Mouse (Mus musculus) MEL (cell line): Measurements from ENCODE around the gene Lrrc61. TPM values are rescaled to one million over a fixed set of nuclear protein-coding genes. Genes with fewer than 3 reads are reported as not detected.

Source experiments
- DNase-seq: peaks from one replicate; pipeline ENCODE4 v3.0.0; 2011; ENCODE audit warnings: low read depth, low spot score
- H3K27ac ChIP-seq: 2 replicates; pipeline ENCODE4 v1.5.1; 2012; ENCODE audit warnings: low read depth, mild to moderate bottlenecking, control low read depth, low read length, moderate library complexity; ENCODE audit not compliant: control insufficient read depth
- H3K27me3 ChIP-seq, 2 experiments: fragments of 150-350 bp in 1 of 2; sonication (generic) in 1 of 2; 2 replicates each; pipeline ENCODE4 v1.6.1; 2012; ENCODE audit warnings: low read length in 2 of 2, mild to moderate bottlenecking in 2 of 2, improper control_type of control experiment in 1 of 2, moderate library complexity in 1 of 2; ENCODE audit not compliant: insufficient read depth in 2 of 2, control insufficient read depth in 1 of 2
- H3K36me3 ChIP-seq, 2 experiments: 2 replicates each; pipeline ENCODE4 v1.6.1; 2012 to 2014; ENCODE audit warnings: low read length in 2 of 2, improper control_type of control experiment in 1 of 2, inconsistent platforms in 1 of 2, mild to moderate bottlenecking in 1 of 2; ENCODE audit not compliant: insufficient read depth in 2 of 2, control insufficient read depth in 1 of 2
- H3K4me1 ChIP-seq, 2 experiments: fragments of 150-350 bp in 1 of 2; sonication (generic) in 1 of 2; 2 replicates each; pipeline ENCODE4 v1.6.1; 2012; ENCODE audit warnings: low read length in 2 of 2, improper control_type of control experiment in 1 of 2, mild to moderate bottlenecking in 1 of 2; ENCODE audit not compliant: insufficient read depth in 2 of 2, control insufficient read depth in 1 of 2
- H3K4me3 ChIP-seq, 2 experiments: fragments of 150-350 bp in 1 of 2; sonication (generic) in 1 of 2; 2 replicates each; pipeline ENCODE4 v1.5.1; 2012; ENCODE audit warnings: low read depth in 2 of 2, low read length in 2 of 2, mild to moderate bottlenecking in 2 of 2, moderate library complexity in 2 of 2, control low read depth in 1 of 2, improper control_type of control experiment in 1 of 2; ENCODE audit not compliant: control insufficient read depth in 1 of 2, insufficient read depth in 1 of 2
- H3K79me2 ChIP-seq: 2 replicates; pipeline ENCODE4 v1.6.1; 2012; ENCODE audit warnings: mild to moderate bottlenecking, low read length, moderate library complexity; ENCODE audit not compliant: control insufficient read depth, poor library complexity, insufficient read depth
- H3K9ac ChIP-seq: 2 replicates; pipeline ENCODE4 v1.6.1; 2012; ENCODE audit warnings: low read depth, mild to moderate bottlenecking, control low read depth, low read length, moderate library complexity; ENCODE audit not compliant: control insufficient read depth, poor library complexity, severe bottlenecking
- H3K9me3 ChIP-seq: fragments of 150-350 bp; sonication (generic); replicated peaks from 2 replicates; pipeline ENCODE4 v1.6.1; 2012; ENCODE audit warnings: mild to moderate bottlenecking, low read length, improper control_type of control experiment, moderate library complexity; ENCODE audit not compliant: insufficient read depth
- CHD1 ChIP-seq: IDR thresholded peaks from 2 replicates; pipeline ENCODE4 v1.6.1; 2012; ENCODE audit warnings: low read depth, mild to moderate bottlenecking, inconsistent platforms, low read length, improper control_type of control experiment
- GATA1 ChIP-seq: IDR thresholded peaks from 2 replicates; pipeline ENCODE4 v1.6.1; 2011; ENCODE audit warnings: low read depth, low read length, improper control_type of control experiment
- JUND ChIP-seq: IDR thresholded peaks from 2 replicates; pipeline ENCODE4 v1.6.1; 2011; ENCODE audit warnings: low read depth, mild to moderate bottlenecking, improper control_type of control experiment, low read length
- MAX ChIP-seq: IDR thresholded peaks from 2 replicates; pipeline ENCODE4 v1.6.1; 2011; ENCODE audit warnings: low read length, improper control_type of control experiment
- MAZ ChIP-seq: IDR thresholded peaks from 2 replicates; pipeline ENCODE4 v1.6.1; 2012; ENCODE audit warnings: low read depth, mild to moderate bottlenecking, inconsistent platforms, low read length, improper control_type of control experiment
- MYB ChIP-seq: IDR thresholded peaks from 2 replicates; pipeline ENCODE4 v1.6.1; 2011; ENCODE audit warnings: mild to moderate bottlenecking, low read depth, low read length, improper control_type of control experiment
- NELFE ChIP-seq: IDR thresholded peaks from 2 replicates; pipeline ENCODE4 v1.6.1; 2011; ENCODE audit warnings: low read depth, low read length, improper control_type of control experiment
- NRF1 ChIP-seq: IDR thresholded peaks from 2 replicates; pipeline ENCODE4 v1.6.1; 2014; ENCODE audit warnings: low read depth, mild to moderate bottlenecking, inconsistent platforms, low read length, improper control_type of control experiment, moderate library complexity; ENCODE audit not compliant: poor library complexity, insufficient read depth, severe bottlenecking
- POLR2A ChIP-seq, 2 experiments: IDR thresholded peaks; 2 replicates each; pipeline ENCODE4 v1.6.1; 2011 to 2012; ENCODE audit warnings: low read length in 2 of 2, mild to moderate bottlenecking in 2 of 2, control low read depth in 1 of 2, improper control_type of control experiment in 1 of 2, low read depth in 1 of 2, moderate library complexity in 1 of 2; ENCODE audit not compliant: control insufficient read depth in 1 of 2, insufficient read depth in 1 of 2, poor library complexity in 1 of 2
- RAD21 ChIP-seq: IDR thresholded peaks from 2 replicates; pipeline ENCODE4 v1.6.1; 2011; ENCODE audit warnings: mild to moderate bottlenecking, low read depth, low read length, improper control_type of control experiment
- SMC3 ChIP-seq: IDR thresholded peaks from 2 replicates; pipeline ENCODE4 v1.6.1; 2011; ENCODE audit warnings: low read depth, low read length, improper control_type of control experiment
- TAL1 ChIP-seq: IDR thresholded peaks from 2 replicates; pipeline ENCODE4 v1.6.1; 2012; ENCODE audit warnings: mild to moderate bottlenecking, inconsistent platforms, low read length, moderate library complexity, mixed read lengths
- TCF12 ChIP-seq: IDR thresholded peaks from 2 replicates; pipeline ENCODE4 v1.6.1; 2014; ENCODE audit warnings: low read depth, mild to moderate bottlenecking, inconsistent platforms, low read length, improper control_type of control experiment, moderate library complexity
- UBTF ChIP-seq: IDR thresholded peaks from 2 replicates; pipeline ENCODE4 v1.6.1; 2012; ENCODE audit warnings: low read depth, mild to moderate bottlenecking, inconsistent platforms, low read length, improper control_type of control experiment, moderate library complexity, borderline replicate concordance; ENCODE audit not compliant: insufficient read depth
- USF1 ChIP-seq: IDR thresholded peaks from 2 replicates; pipeline ENCODE4 v1.6.1; 2014; ENCODE audit warnings: low read depth, mild to moderate bottlenecking, inconsistent platforms, low read length, improper control_type of control experiment, moderate library complexity
- ZKSCAN1 ChIP-seq: IDR thresholded peaks from 2 replicates; pipeline ENCODE4 v1.6.1; 2012; ENCODE audit warnings: low read depth, mild to moderate bottlenecking, inconsistent platforms, low read length, improper control_type of control experiment, moderate library complexity
- ZMIZ1 ChIP-seq: IDR thresholded peaks from 2 replicates; pipeline ENCODE4 v1.6.1; 2012; ENCODE audit warnings: low read depth, mild to moderate bottlenecking, inconsistent platforms, low read length, improper control_type of control experiment, moderate library complexity
- ZNF384 ChIP-seq: IDR thresholded peaks from 2 replicates; pipeline ENCODE4 v1.6.1; 2012; ENCODE audit warnings: low read depth, mild to moderate bottlenecking, inconsistent platforms, low read length, improper control_type of control experiment
- polyA plus RNA-seq, 2 experiments: library from polyadenylated mRNA; stranded (reverse) in 1 of 2; unstranded in 1 of 2; fragments of >175 nt in 1 of 2; fragments of >200 nt in 1 of 2; gene quantifications; 2 replicates each; pipeline versions ENCODE4 v1.2.1 to v1.2.4; 2012; ENCODE audit warnings: low replicate concordance in 2 of 2, low read depth in 1 of 2; ENCODE audit not compliant: insufficient read length in 2 of 2, insufficient read depth in 1 of 2, missing spikeins in 1 of 2
- total RNA-seq: library from RNA; depleted of rRNA; stranded (reverse); fragments of 300-350 nt; gene quantifications from 2 replicates; pipeline ENCODE4 v1.2.3, GENCODE M21; 2012

Gene Lrrc61
- total and polyA plus RNA-seq, 3 experiments, result not detected

DNA sequence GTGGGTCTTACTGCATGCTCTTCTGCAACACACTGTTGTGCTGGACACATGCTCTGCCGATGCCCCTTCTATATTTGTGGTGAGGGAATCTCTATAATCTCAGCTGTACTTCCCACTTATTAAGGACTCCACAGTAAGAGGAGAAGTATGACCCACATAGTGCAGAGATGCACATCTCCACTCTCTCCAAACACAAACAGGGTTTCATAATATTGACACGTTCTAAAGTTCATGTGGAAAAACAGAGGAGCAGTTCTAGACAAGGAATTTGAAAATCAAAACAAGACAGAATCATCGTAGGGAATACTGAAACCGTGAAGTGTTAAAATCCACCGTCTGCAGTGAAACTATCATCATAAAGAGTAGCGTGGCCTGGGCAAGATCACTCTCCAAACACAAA is 37.3 kb downstream of the Lrrc61 start:
- Histone ChIP-seq H3K4me1 (no peaks in the 10 kb centered on the region), H3K9me3 (no peaks in the 10 kb centered on the region), H3K27me3 (no peaks in the 10 kb centered on the region), H3K4me3 (no peak overlapping the region), H3K36me3 (no peaks in the 10 kb centered on the region)
- no peak for TF ChIP-seq ZKSCAN1
- TF ChIP-seq NRF1, result no peak
- no peak for TF ChIP-seq RAD21
- no peak for TF ChIP-seq MAX
- no peak for TF ChIP-seq GATA1
- TF ChIP-seq MAZ, result no peak
- TF ChIP-seq ZMIZ1, result no peak
- no peak for TF ChIP-seq TAL1
- TF ChIP-seq, all 39 proteins: peak for 0
- Histone ChIP-seq H3K27ac (no peak overlapping the region), H3K79me2 (no peaks in the 10 kb centered on the region), H3K9ac (no peak overlapping the region)
- no peak for DNase-seq

DNA sequence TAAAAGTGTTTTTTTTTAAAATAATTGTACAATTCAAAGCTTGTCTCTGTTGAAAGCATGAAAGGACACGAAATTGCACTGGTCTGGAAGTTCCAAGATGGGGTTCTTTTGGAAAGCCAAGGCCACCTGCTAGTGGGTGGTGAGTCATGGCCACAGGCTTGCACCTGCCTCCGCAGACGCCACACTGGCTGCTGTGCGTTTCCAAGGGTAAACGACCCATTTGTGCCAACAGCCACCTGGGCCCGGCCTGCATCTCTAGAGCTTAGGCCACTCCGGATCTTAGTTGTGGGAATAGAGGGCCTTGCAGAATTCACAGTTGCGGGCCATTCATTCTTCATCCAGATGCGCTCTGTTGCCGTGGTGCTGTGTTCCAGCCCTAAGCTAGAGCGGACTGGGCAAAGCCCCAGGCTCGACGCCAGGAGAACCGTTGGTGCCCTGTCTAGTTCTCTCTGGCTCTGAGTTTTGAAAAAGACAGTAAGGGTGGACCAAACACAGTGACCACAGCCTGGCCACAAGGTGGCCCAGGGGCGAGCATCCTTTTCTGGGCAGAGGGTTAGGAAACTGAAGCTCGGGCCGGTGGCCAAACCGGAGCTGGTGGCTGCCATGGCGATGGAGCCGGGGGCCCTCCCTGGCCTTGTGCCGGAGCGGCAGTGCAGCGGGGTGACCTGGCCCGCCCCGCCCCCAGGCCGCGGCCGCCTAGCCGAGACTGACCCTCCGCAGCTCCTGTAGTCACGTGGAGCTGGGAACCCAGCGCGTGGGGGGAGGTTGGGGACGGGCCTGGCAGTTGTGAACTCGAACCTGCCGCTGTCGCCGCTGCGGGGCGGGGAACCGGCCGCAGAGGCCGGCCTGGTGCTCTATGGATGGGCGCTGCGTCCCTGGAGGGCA is 38.8 kb downstream of the Lrrc61 start, which contains the start of the genes Repin1 and Gm44965:
Repin1 (plus strand) TSS at position 726 of the 885 bp plus-strand sequence.
Gm44965 (plus strand) TSS at position 784 of the 885 bp plus-strand sequence.
- Histone ChIP-seq H3K4me3 (no peak within 1 kb of the TSS), H3K27me3 (no peaks in the 10 kb centered on the region), H3K79me2 (no peaks in the 10 kb centered on the region), H3K9ac (no peak within 1 kb of the TSS), H3K4me1 (no peaks in the 10 kb centered on the region), H3K36me3 (no peaks in the 10 kb centered on the region), H3K27ac (no peak within 1 kb of the TSS), H3K9me3 (no peaks in the 10 kb centered on the region)
- TF ChIP-seq MAZ, result no peak
- TF ChIP-seq TCF12, result no peak
- no peak for TF ChIP-seq USF1
- TF ChIP-seq NELFE, result no peak
- no peak for TF ChIP-seq CHD1
- no peak for DNase-seq

DNA sequence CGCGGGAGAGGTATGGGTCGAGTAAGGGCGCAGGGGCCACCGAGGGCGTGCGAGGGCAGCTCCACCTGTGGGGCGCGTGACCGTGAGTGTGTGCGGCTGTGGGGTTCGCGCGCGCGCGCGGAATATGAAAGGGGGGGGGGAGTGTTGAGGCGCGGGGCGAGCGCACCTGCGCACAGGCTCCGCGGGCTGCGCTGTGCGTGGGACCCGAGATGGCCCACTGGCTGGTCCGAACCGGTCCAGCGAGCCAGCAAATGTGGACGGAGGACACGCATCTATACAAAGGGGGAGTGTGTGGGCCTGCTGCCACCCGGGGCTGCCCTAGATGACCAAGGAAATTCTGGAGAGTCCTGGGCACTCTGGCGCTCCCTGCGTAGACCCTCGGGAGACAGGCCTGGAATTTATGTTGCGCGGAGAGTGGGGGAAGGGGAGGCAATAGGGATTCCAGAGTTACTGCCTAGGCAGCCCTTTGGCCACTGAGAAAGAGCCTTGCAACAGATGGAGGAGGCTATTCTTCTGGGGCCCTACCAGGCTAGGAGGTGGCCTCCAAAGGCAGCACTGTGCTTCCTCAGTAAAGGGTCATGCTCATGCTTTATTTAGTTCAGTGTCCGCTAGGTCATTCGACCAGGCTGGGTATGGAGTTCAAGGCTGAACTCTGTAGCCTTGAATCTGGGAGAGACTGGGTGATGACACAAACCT is 39.6 kb downstream of the Lrrc61 start:
- Histone ChIP-seq H3K4me1 (no peaks in the 10 kb centered on the region), H3K79me2 (no peaks in the 10 kb centered on the region), H3K27ac (no peak overlapping the region), H3K4me3 (no peak overlapping the region), H3K9me3 (no peaks in the 10 kb centered on the region), H3K36me3 (no peaks in the 10 kb centered on the region), H3K9ac (no peak overlapping the region), H3K27me3 (no peaks in the 10 kb centered on the region)
- TF ChIP-seq POLR2A (IDR thresholded peaks at IDR 0.05; ENCODE audit: control insufficient read depth in 1 of 2, insufficient read depth in 1 of 2, low read depth in 1 of 2, low read length in 2 of 2, poor library complexity in 1 of 2) (0 out of 4 replicates have a peak, but pooled peaks of 1 of the 2 experiments have one; percentile 22), ZNF384 (no peak), MYB (no peak), SMC3 (no peak), UBTF (no peak), JUND (no peak)
- DNase-seq, result no peak
